In genomic region chr8:70200098-70200681, GRCm38 (mm10) we compare ENCODE assay signal across 8 mouse cellular contexts. TPM values are rescaled to one million over a fixed set of nuclear protein-coding genes. Genes with fewer than 3 reads are reported as not detected.
DNase-seq lines count a peak whose midpoint lies in the region; ATAC-seq and TF ChIP-seq lines count a peak whose summit lies in the region.

No protein-coding gene starts in this region.

- H3ac ChIP-seq in C2C12 (ENCODE audit: control insufficient read depth, insufficient read length, low read depth) = no peak overlapping the region

- no peak overlapping the region for H3K4me2 ChIP-seq in intestine, embryonic 15.5 days (replicated peaks)
- no peak overlapping the region for H3K4me2 ChIP-seq in liver, embryonic 12.5 days

- peaks cover 9% of the 10 kb centered on the region for H3K27me3 ChIP-seq in C2C12 (ENCODE audit: control insufficient read depth, insufficient read depth, insufficient read length)
- H3K27me3 ChIP-seq in intestine, embryonic 15.5 days (replicated peaks) = no peaks in the 10 kb centered on the region
- no peaks in the 10 kb centered on the region; the same call in 1 of the 2 replicates for H3K27me3 ChIP-seq in liver, embryonic 12.5 days (replicated peaks)
- no peaks in the 10 kb centered on the region for H3K27me3 ChIP-seq in small intestine, adult 2 months (ENCODE audit: control insufficient read depth, insufficient read depth, low read length)

- intact Hi-C loops in gastrocnemius, adult 2 months (cut with DNase I) = loop anchor here (1.0 kb wide), 1 partner anchor 23 kb away; no protein-coding TSS in a partner anchor

- WGBS in intestine, embryonic 15.5 days = 63% methylated on average over 5 of the region's 5 CpGs
- WGBS in liver, embryonic 12.5 days (ENCODE audit: insufficient replicate concordance) = 68% methylated on average over 5 of the region's 5 CpGs
- WGBS in small intestine, adult 2 months = 21% methylated on average over 5 of the region's 5 CpGs

- no peak for TF ChIP-seq POLR2A in small intestine, adult 2 months (IDR thresholded peaks at IDR 0.05; ENCODE audit: low read depth, low read length)

- no peak overlapping the region for H3K4me3 ChIP-seq in gastrocnemius, adult 2 months
- no peak overlapping the region for H3K4me3 ChIP-seq in C2C12 (ENCODE audit: insufficient read depth, poor library complexity, severe bottlenecking)
- H3K4me3 ChIP-seq in intestine, embryonic 15.5 days (replicated peaks) = no peak overlapping the region
- H3K4me3 ChIP-seq in liver, embryonic 12.5 days = no peak overlapping the region
- H3K4me3 ChIP-seq in small intestine, adult 2 months (ENCODE audit: low read depth, low read length) = no peak overlapping the region

- peaks cover 10% of the 10 kb centered on the region; the same call in 1 of the 2 replicates for H3K4me1 ChIP-seq in intestine, embryonic 15.5 days (replicated peaks)
- H3K4me1 ChIP-seq in liver, embryonic 12.5 days = peaks cover 76% of the 10 kb centered on the region
- H3K4me1 ChIP-seq in small intestine, adult 2 months (ENCODE audit: control insufficient read depth, insufficient read depth, insufficient read length, low read length) = peaks cover 23% of the 10 kb centered on the region

- H3K9me3 ChIP-seq in intestine, embryonic 15.5 days = no peaks in the 10 kb centered on the region
- no peaks in the 10 kb centered on the region for H3K9me3 ChIP-seq in liver, embryonic 12.5 days (replicated peaks)

- H3K79me3 ChIP-seq in C2C12 (ENCODE audit: low read depth) = no peaks in the 10 kb centered on the region

- no peaks in the 10 kb centered on the region for H3K36me3 ChIP-seq in C2C12 (ENCODE audit: control insufficient read depth, insufficient read depth)
- H3K36me3 ChIP-seq in intestine, embryonic 15.5 days = no peaks in the 10 kb centered on the region
- no peaks in the 10 kb centered on the region for H3K36me3 ChIP-seq in liver, embryonic 12.5 days
- no peaks in the 10 kb centered on the region for H3K36me3 ChIP-seq in small intestine, adult 2 months (ENCODE audit: control insufficient read depth, insufficient read depth, low read length)

- no peaks in the 10 kb centered on the region for H3K79me2 ChIP-seq in C2C12 (ENCODE audit: control insufficient read depth, insufficient read depth)

- TF ChIP-seq CTCF in gastrocnemius, adult 2 months (IDR thresholded peaks at IDR 0.05) = peak; percentile 59
- peak; percentile 58 for TF ChIP-seq CTCF in C2C12 (IDR thresholded peaks at IDR 0.05; ENCODE audit: control insufficient read depth, insufficient read depth, insufficient read length)
- peak; percentile 46; the same call in 1 of the 2 replicates for TF ChIP-seq CTCF in small intestine, adult 2 months (IDR thresholded peaks at IDR 0.05; ENCODE audit: extremely low read depth, insufficient read length, insufficient replicate concordance, low read depth, low read length)

- ATAC-seq in intestine, embryonic 15.5 days = peak; percentile 19; the same call in 1 of the 2 replicates
- peak; percentile 35 for ATAC-seq in liver, embryonic 12.5 days

- no peak overlapping the region for H3K9ac ChIP-seq in intestine, embryonic 15.5 days
- H3K9ac ChIP-seq in liver, embryonic 12.5 days = 0 out of 2 replicates have a peak overlapping the region, but pooled peaks have one; percentile 56

- peak overlapping the region; percentile 57 for H3K27ac ChIP-seq in gastrocnemius, adult 2 months
- no peak overlapping the region for H3K27ac ChIP-seq in intestine, embryonic 15.5 days
- H3K27ac ChIP-seq in liver, embryonic 12.5 days = peak overlapping the region; percentile 83
- no peak overlapping the region for H3K27ac ChIP-seq in small intestine, adult 2 months (ENCODE audit: insufficient read depth, low read depth, low read length)

- no peak for DNase-seq in gastrocnemius, adult 2 months
- no peak for DNase-seq in gastrocnemius, adult 8-10 months (ENCODE audit: low spot score in 2 of 2)
- peak; percentile 67 for DNase-seq in cerebellum, postnatal 25 days
- no peak for DNase-seq in gastrocnemius, postnatal 4 days (ENCODE audit: low spot score in 2 of 2)

TF ChIP-seq in C2C12, 6 proteins besides CTCF, POLR2A, EP300 and RAD21:
- TF ChIP-seq MYOG (IDR thresholded peaks at IDR 0.05; ENCODE audit: control insufficient read depth, extremely low read depth, insufficient read length) = no peak
- TF ChIP-seq USF1 (IDR thresholded peaks at IDR 0.05; ENCODE audit: low read depth) = no peak
- TF ChIP-seq FOSL1 (IDR thresholded peaks at IDR 0.05; ENCODE audit: insufficient read depth, low read length, poor library complexity, severe bottlenecking) = no peak
- no peak for TF ChIP-seq MAX (IDR thresholded peaks at IDR 0.05)
- no peak for TF ChIP-seq CEBPB (IDR thresholded peaks at IDR 0.05; ENCODE audit: low read depth)
- TF ChIP-seq MYOD1 (IDR thresholded peaks at IDR 0.05; ENCODE audit: control insufficient read depth, insufficient read length, low read depth) = no peak
TF ChIP-seq in C2C12: peak in this region for 0.

RNA-seq across cellular contexts. Expression of gene Slc25a42, which starts 11.9 kb away (rescaled TPM):
- 10 to 100 TPM; 27.5 to 33.3 TPM for total RNA-seq in gastrocnemius, adult 2 months (2021)
- 10 to 100 TPM; 27.4 to 34.4 (median 31.1) TPM for total RNA-seq in gastrocnemius, adult 8-10 months (2022)
- 0.61 TPM for polyA plus RNA-seq in C2C12 (2012; fragmentation: generic; extraction: Trizol)
- polyA plus RNA-seq in intestine, embryonic 15.5 days (2015; fragmentation: Nextera tagmentation; extraction: Ambion mirVana) = 5.8 and 6.0 TPM in 2 replicates
- polyA plus RNA-seq in liver, embryonic 12.5 days (2016; fragmentation: Nextera tagmentation; extraction: Ambion mirVana) = 6.6 and 8.5 TPM in 2 replicates
- polyA plus RNA-seq in small intestine, adult 2 months (2012; rRNA removed) = 16.7 and 23.2 TPM in 2 replicates
- 10 to 100 TPM; 26.2 to 27.9 TPM for total RNA-seq in gastrocnemius, postnatal 4 days (2021)

RNA-seq across cellular contexts. Expression of gene Tmem161a, which starts 28.0 kb away (rescaled TPM):
- total RNA-seq in gastrocnemius, adult 2 months (2021) = 10 to 100 TPM; 81.1 to 86.2 TPM
- total RNA-seq in gastrocnemius, adult 8-10 months (2022) = 10 to 100 TPM; 77.0 to 87.6 (median 85.9) TPM
- polyA plus RNA-seq in C2C12 (2012; fragmentation: generic; extraction: Trizol) = 57.8 TPM
- 55.7 and 64.3 TPM in 2 replicates for polyA plus RNA-seq in intestine, embryonic 15.5 days (2015; fragmentation: Nextera tagmentation; extraction: Ambion mirVana)
- 37.7 and 39.4 TPM in 2 replicates for polyA plus RNA-seq in liver, embryonic 12.5 days (2016; fragmentation: Nextera tagmentation; extraction: Ambion mirVana)
- 66.9 and 89.5 TPM in 2 replicates for polyA plus RNA-seq in small intestine, adult 2 months (2012; rRNA removed)
- total RNA-seq in gastrocnemius, postnatal 4 days (2021) = 10 to 100 TPM; 64.5 to 72.5 TPM

RNA-seq across cellular contexts. Expression of gene Sugp2, which starts 33.8 kb away (rescaled TPM):
- total RNA-seq in gastrocnemius, adult 2 months (2021) = 10 to 100 TPM; 41.8 to 50.7 TPM
- total RNA-seq in gastrocnemius, adult 8-10 months (2022) = 10 to 100 TPM; 41.1 to 50.5 (median 42.9) TPM
- polyA plus RNA-seq in C2C12 (2012; fragmentation: generic; extraction: Trizol) = 7.8 TPM
- polyA plus RNA-seq in intestine, embryonic 15.5 days (2015; fragmentation: Nextera tagmentation; extraction: Ambion mirVana) = 20.6 and 23.0 TPM in 2 replicates
- polyA plus RNA-seq in liver, embryonic 12.5 days (2016; fragmentation: Nextera tagmentation; extraction: Ambion mirVana) = 24.4 and 24.7 TPM in 2 replicates
- polyA plus RNA-seq in small intestine, adult 2 months (2012; rRNA removed) = 8.5 and 23.4 TPM in 2 replicates
- 10 to 100 TPM; 49.1 to 52.6 TPM for total RNA-seq in gastrocnemius, postnatal 4 days (2021)

RNA-seq across cellular contexts. Expression of gene Armc6, which starts 34.1 kb away (rescaled TPM):
- 1 to 10 TPM; 7.6 to 9.7 TPM for total RNA-seq in gastrocnemius, adult 2 months (2021)
- total RNA-seq in gastrocnemius, adult 8-10 months (2022) = 1 to 10 TPM; 5.5 to 8.7 (median 7.6) TPM
- 48.5 TPM for polyA plus RNA-seq in C2C12 (2012; fragmentation: generic; extraction: Trizol)
- 25.4 and 26.4 TPM in 2 replicates for polyA plus RNA-seq in intestine, embryonic 15.5 days (2015; fragmentation: Nextera tagmentation; extraction: Ambion mirVana)
- polyA plus RNA-seq in liver, embryonic 12.5 days (2016; fragmentation: Nextera tagmentation; extraction: Ambion mirVana) = 23.9 and 24.8 TPM in 2 replicates
- 11.6 and 17.9 TPM in 2 replicates for polyA plus RNA-seq in small intestine, adult 2 months (2012; rRNA removed)
- total RNA-seq in gastrocnemius, postnatal 4 days (2021) = 10 to 100 TPM; 16.1 to 16.4 TPM

Comparison
In these comparisons a context has a peak if more than half of its experiments do, and no peak if none do; other contexts are left out.
1. DNase-seq: peak in cerebellum, postnatal 25 days (2 of 2); none in gastrocnemius, adult 2 months (single experiment), gastrocnemius, adult 8-10 months (0 of 2) and gastrocnemius, postnatal 4 days (0 of 2).
2. H3K27ac ChIP-seq: peak in gastrocnemius, adult 2 months (single experiment) and liver, embryonic 12.5 days (single experiment); none in intestine, embryonic 15.5 days (single experiment) and small intestine, adult 2 months (single experiment).
3. Peak in every context shown above with its lines, with median percentiles within 50 percentile points of each other: CTCF ChIP-seq.